ENCODE assay signal across 8 mouse cellular contexts in genomic region chr5:36324140-36324572, GRCm38 (mm10).
DNase-seq lines count a peak whose midpoint lies in the region; ATAC-seq and TF ChIP-seq lines count a peak whose summit lies in the region.

No protein-coding gene starts in this region.

- peak; percentile 63 for DNase-seq in heart, postnatal 4 days
- no peak for DNase-seq in heart, postnatal 36 days
- DNase-seq in brain, embryonic 18.5 days (ENCODE audit: low read depth, low spot score): peak; percentile 49
- peak; percentile 58 for DNase-seq in left cerebral cortex, adult 11 months (ENCODE audit: low spot score)
- no peak for DNase-seq in midbrain, embryonic 10.5 days (ENCODE audit: low spot score)
- DNase-seq in liver, postnatal 0 days: no peak

- intact Hi-C loops in heart, postnatal 36 days (cut with DNase I): no loop called here

- TF ChIP-seq CTCF in liver, postnatal 0 days (IDR thresholded peaks at IDR 0.05; ENCODE audit: low read depth): no peak

- no peak for TF ChIP-seq EP300 in liver, postnatal 0 days (IDR thresholded peaks at IDR 0.05; ENCODE audit: low read depth)

- ATAC-seq in forebrain, embryonic 15.5 days (replicated peaks): peak; percentile 77
- no peak for ATAC-seq in liver, postnatal 0 days
- no peak for ATAC-seq in monocyte, adult 5-6 weeks (replicated peaks; ENCODE audit: insufficient number of reproducible peaks, low FRiP score, low TSS enrichment, poor library complexity, severe bottlenecking)

- H3K9me3 ChIP-seq in forebrain, embryonic 15.5 days: no peaks in the 10 kb centered on the region
- no peaks in the 10 kb centered on the region for H3K9me3 ChIP-seq in midbrain, embryonic 10.5 days (replicated peaks)
- no peaks in the 10 kb centered on the region for H3K9me3 ChIP-seq in liver, postnatal 0 days (ENCODE audit: low read length)

- 12% methylated on average over 9 of the region's 9 CpGs for WGBS in forebrain, embryonic 15.5 days
- WGBS in midbrain, embryonic 10.5 days: 59% methylated on average over 9 of the region's 9 CpGs
- WGBS in liver, postnatal 0 days (ENCODE audit: insufficient replicate concordance): 70% methylated on average over 9 of the region's 9 CpGs

- no peak overlapping the region for H3K9ac ChIP-seq in forebrain, embryonic 15.5 days (replicated peaks)
- no peak overlapping the region for H3K9ac ChIP-seq in liver, postnatal 0 days (replicated peaks)

- no peaks in the 10 kb centered on the region for H3K36me3 ChIP-seq in forebrain, embryonic 15.5 days
- no peaks in the 10 kb centered on the region for H3K36me3 ChIP-seq in midbrain, embryonic 10.5 days
- no peaks in the 10 kb centered on the region for H3K36me3 ChIP-seq in liver, postnatal 0 days (replicated peaks; ENCODE audit: insufficient read depth, low read length)

- H3K4me1 ChIP-seq in forebrain, embryonic 15.5 days: peaks cover 15% of the 10 kb centered on the region
- peaks cover 53% of the 10 kb centered on the region for H3K4me1 ChIP-seq in midbrain, embryonic 10.5 days
- no peaks in the 10 kb centered on the region for H3K4me1 ChIP-seq in liver, postnatal 0 days (ENCODE audit: insufficient read depth)

- H3K27ac ChIP-seq in forebrain, embryonic 15.5 days (replicated peaks): peak overlapping the region; percentile 56
- peak overlapping the region; percentile 77 for H3K27ac ChIP-seq in midbrain, embryonic 10.5 days (replicated peaks)
- H3K27ac ChIP-seq in liver, postnatal 0 days (ENCODE audit: low read depth): no peak overlapping the region

- no peaks in the 10 kb centered on the region for H3K27me3 ChIP-seq in forebrain, embryonic 15.5 days
- H3K27me3 ChIP-seq in midbrain, embryonic 10.5 days (ENCODE audit: low read depth, poor library complexity, severe bottlenecking): no peaks in the 10 kb centered on the region
- no peaks in the 10 kb centered on the region for H3K27me3 ChIP-seq in liver, postnatal 0 days (ENCODE audit: insufficient read depth, low read length)

- no peak overlapping the region for H3K4me3 ChIP-seq in forebrain, embryonic 15.5 days
- H3K4me3 ChIP-seq in midbrain, embryonic 10.5 days: no peak overlapping the region
- H3K4me3 ChIP-seq in liver, postnatal 0 days (ENCODE audit: low read depth, low read length): no peak overlapping the region

- H3K4me2 ChIP-seq in forebrain, embryonic 15.5 days (replicated peaks): no peak overlapping the region
- no peak overlapping the region for H3K4me2 ChIP-seq in liver, postnatal 0 days (ENCODE audit: low read depth, low read length)

Comparison
In these comparisons a context has a peak if more than half of its experiments do, and no peak if none do; other contexts are left out.
1. DNase-seq: peak in heart, postnatal 4 days (single experiment), brain, embryonic 18.5 days (single experiment) and left cerebral cortex, adult 11 months (single experiment); none in heart, postnatal 36 days (0 of 2), midbrain, embryonic 10.5 days (single experiment) and liver, postnatal 0 days (single experiment).